Mouse (Mus musculus) skeletal muscle tissue, adult 2 months (tissue): ENCODE measurements at regions not wholly inside any gene's neighbourhood (a gene's known extent, or its start where the extent isn't known, plus 50 kb on each side); places are given as distances from the start of the nearest gene placed in this dataset.

Experiments
- DNase-seq: peaks from one replicate; pipeline ENCODE4 v3.0.0-alpha.2; 2012; ENCODE audit warnings: low read depth, low spot score

GRCm38 (mm10) chr15:96880066-96880465 lies 175.7 kb downstream of the Slc38a4 start:
- DNase-seq, result no peak

- DNase-seq, result no peak
Measured at GRCm38 (mm10) chr15:96878796-96879195, 177.0 kb downstream of the Slc38a4 start.

GRCm38 (mm10) chr15:96877931-96878330 lies 177.8 kb downstream of the Slc38a4 start:
- DNase-seq, result no peak

- DNase-seq, result no peak
Measured at GRCm38 (mm10) chr15:96877271-96877670, 177.7 kb upstream of the Slc38a2 start.

- DNase-seq, result no peak
Measured at GRCm38 (mm10) chr15:96874145-96874544, 174.6 kb upstream of the Slc38a2 start.

- DNase-seq, result no peak
Measured at GRCm38 (mm10) chr15:96873562-96873961, 174.0 kb upstream of the Slc38a2 start.

- DNase-seq, result no peak
Measured at GRCm38 (mm10) chr15:96873126-96873525, 173.6 kb upstream of the Slc38a2 start.

- DNase-seq, result no peak
Measured at GRCm38 (mm10) chr15:96867701-96868100, 168.2 kb upstream of the Slc38a2 start.

GRCm38 (mm10) chr15:96865932-96866331 lies 166.4 kb upstream of the Slc38a2 start:
- DNase-seq, result no peak

GRCm38 (mm10) chr15:96857709-96858108 lies 158.2 kb upstream of the Slc38a2 start:
- DNase-seq, result no peak

GRCm38 (mm10) chr15:96851970-96852768 lies 152.6 kb upstream of the Slc38a2 start:
- DNase-seq, result no peak

GRCm38 (mm10) chr15:96848150-96848549 lies 148.6 kb upstream of the Slc38a2 start:
- DNase-seq, result no peak

GRCm38 (mm10) chr15:96845221-96845620 lies 145.7 kb upstream of the Slc38a2 start:
- no peak for DNase-seq

GRCm38 (mm10) chr15:96844290-96844689 lies 144.8 kb upstream of the Slc38a2 start:
- no peak for DNase-seq

- no peak for DNase-seq
Measured at GRCm38 (mm10) chr15:96843589-96843988, 144.1 kb upstream of the Slc38a2 start.

GRCm38 (mm10) chr15:96842881-96843280 lies 143.4 kb upstream of the Slc38a2 start:
- no peak for DNase-seq

GRCm38 (mm10) chr15:96836670-96837069 lies 137.1 kb upstream of the Slc38a2 start:
- no peak for DNase-seq

- DNase-seq, result peak; percentile 31
Measured at GRCm38 (mm10) chr15:96834862-96835261, 135.3 kb upstream of the Slc38a2 start.

- DNase-seq, result no peak
Measured at GRCm38 (mm10) chr15:96834162-96834843, 134.8 kb upstream of the Slc38a2 start.

- no peak for DNase-seq
Measured at GRCm38 (mm10) chr15:96832389-96832788, 132.9 kb upstream of the Slc38a2 start.

GRCm38 (mm10) chr15:96831256-96831655 lies 131.7 kb upstream of the Slc38a2 start:
- no peak for DNase-seq

- DNase-seq, result no peak
Measured at GRCm38 (mm10) chr15:96830578-96830977, 131.0 kb upstream of the Slc38a2 start.

GRCm38 (mm10) chr15:96829941-96830340 lies 130.4 kb upstream of the Slc38a2 start:
- peak; percentile 45 for DNase-seq
